Mouse (Mus musculus) lung, embryonic 15.5 days (tissue): ENCODE measurements around the gene Cbl. TPM values are rescaled to one million over a fixed set of nuclear protein-coding genes. Genes with fewer than 3 reads are reported as not detected.
A peak's percentile ranks its signal among the peaks of the same experiment; 100 is the strongest.

Experiments used
- ATAC-seq: fragments of 200-750 bp; cut with Nextera tagmentation; 2 replicates; pipeline ENCODE4 v1.8.0; 2017; ENCODE audit warnings: moderate number of reproducible peaks, borderline replicate concordance; ENCODE audit not compliant: low FRiP score, low TSS enrichment; ENCODE audit errors: extremely low read depth
- H3K27ac ChIP-seq: fragments of 300-500 bp; sonication (generic); 2 replicates; pipeline ENCODE4 v1.5.1; 2015; ENCODE audit warnings: moderate library complexity, mild to moderate bottlenecking, inconsistent platforms
- H3K27me3 ChIP-seq: fragments of 300-500 bp; sonication (generic); 2 replicates; pipeline ENCODE4 v1.6.1; 2015; ENCODE audit warnings: inconsistent platforms
- H3K36me3 ChIP-seq: fragments of 300-500 bp; sonication (generic); 2 replicates; pipeline ENCODE4 v1.6.1; 2015; ENCODE audit warnings: inconsistent platforms
- H3K4me1 ChIP-seq: fragments of 300-500 bp; sonication (generic); 2 replicates; pipeline ENCODE4 v1.6.1; 2015; ENCODE audit warnings: inconsistent platforms
- H3K4me2 ChIP-seq: fragments of 300-500 bp; sonication (generic); 2 replicates; pipeline ENCODE4 v1.6.1; 2015; ENCODE audit warnings: inconsistent platforms, mild to moderate bottlenecking, moderate library complexity
- H3K4me3 ChIP-seq: fragments of 300-500 bp; sonication (generic); 2 replicates; pipeline ENCODE4 v1.5.1; 2015; ENCODE audit warnings: mild to moderate bottlenecking, inconsistent platforms
- H3K9ac ChIP-seq: fragments of 300-500 bp; sonication (generic); 2 replicates; pipeline ENCODE4 v1.6.1; 2015; ENCODE audit warnings: inconsistent platforms
- H3K9me3 ChIP-seq: fragments of 300-500 bp; sonication (generic); 2 replicates; pipeline ENCODE4 v1.6.1; 2016; ENCODE audit warnings: inconsistent platforms
- WGBS: fragments of 180-500 bp; shearing (Covaris S2); methylation state at CpG from one replicate; pipeline ENCODE4 v1.1.7; 2015; 5-methylcytosine and 5-hydroxymethylcytosine counted together
- polyA plus RNA-seq: library from polyadenylated mRNA; unstranded; fragments of >200 nt; fragmentation: Nextera tagmentation; extraction: Ambion mirVana; gene quantifications from 2 replicates; pipeline ENCODE4 v1.2.1, GENCODE M21; 2015

Cbl gene
- polyA plus RNA-seq, 1 experiment from 2014 or later = 15.4 TPM

GRCm38 (mm10) chr9:44239447-44239846, 5.6 kb upstream of the Cbl start:
- no peaks in the 10 kb centered on the region for H3K36me3 ChIP-seq
- H3K27ac ChIP-seq = no peak overlapping the region
- no peaks in the 10 kb centered on the region for H3K9me3 ChIP-seq
- no peak overlapping the region for H3K4me2 ChIP-seq
- WGBS = 10% methylated on average over 5 of the region's 5 CpGs
- no peak overlapping the region for H3K9ac ChIP-seq
- H3K4me1 ChIP-seq = no peaks in the 10 kb centered on the region
- no peak for ATAC-seq
- 0 out of 2 replicates have a peak, but pooled peaks cover 5% of the 10 kb centered on the region for H3K27me3 ChIP-seq
- no peak overlapping the region for H3K4me3 ChIP-seq

DNA sequence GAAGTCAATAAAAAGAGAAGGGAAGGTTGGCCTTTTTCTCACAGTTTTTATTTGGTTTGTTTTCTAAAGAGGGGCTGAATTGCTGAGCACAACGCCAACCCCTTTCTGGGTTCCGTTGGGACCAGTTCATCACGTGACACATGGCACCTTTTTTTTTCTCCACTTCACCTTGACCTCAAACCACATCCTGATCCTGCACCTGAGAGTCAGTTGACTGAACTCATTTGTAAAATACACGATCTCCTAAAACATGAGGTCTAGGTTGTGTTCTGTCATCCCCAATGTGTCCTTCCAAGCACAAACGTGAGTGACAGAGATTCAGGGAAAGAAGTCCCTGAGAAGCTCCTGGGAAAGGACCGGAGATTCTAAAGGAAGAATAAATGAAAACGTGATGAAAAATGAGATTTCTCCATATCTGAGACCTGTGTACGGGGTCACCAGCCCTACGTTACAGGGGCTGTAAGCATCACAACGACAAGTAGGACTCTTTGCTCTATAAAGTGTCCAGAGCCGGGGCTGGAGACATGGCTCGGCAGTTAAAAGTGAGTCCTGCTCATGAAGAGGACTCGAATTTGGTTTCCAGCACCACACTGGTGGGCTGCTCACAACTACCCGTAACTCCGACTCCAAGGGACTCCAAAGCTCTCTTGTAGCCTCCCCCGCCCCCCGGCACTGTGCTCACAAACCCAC, 4.8 kb upstream of the Cbl start:
- H3K4me3 ChIP-seq = no peak overlapping the region
- no peak overlapping the region for H3K4me2 ChIP-seq
- 72% methylated on average over 17 of the region's 17 CpGs for WGBS
- no peak overlapping the region for H3K27ac ChIP-seq
- no peak overlapping the region for H3K9ac ChIP-seq
- H3K4me1 ChIP-seq = no peaks in the 10 kb centered on the region
- ATAC-seq = no peak
- H3K9me3 ChIP-seq = no peaks in the 10 kb centered on the region
- H3K27me3 ChIP-seq = 0 out of 2 replicates have a peak, but pooled peaks cover 5% of the 10 kb centered on the region
- no peaks in the 10 kb centered on the region for H3K36me3 ChIP-seq

GRCm38 (mm10) chr9:44237128-44237527, 3.3 kb upstream of the Cbl start:
- no peak overlapping the region for H3K9ac ChIP-seq
- H3K4me2 ChIP-seq = no peak overlapping the region
- H3K9me3 ChIP-seq = no peaks in the 10 kb centered on the region
- peaks cover 8% of the 10 kb centered on the region for H3K4me1 ChIP-seq
- no peak for ATAC-seq
- no peak overlapping the region for H3K27ac ChIP-seq
- no peak overlapping the region for H3K4me3 ChIP-seq
- H3K27me3 ChIP-seq = 0 out of 2 replicates have a peak, but pooled peaks cover 5% of the 10 kb centered on the region
- 66% methylated on average over 4 of the region's 4 CpGs for WGBS
- no peaks in the 10 kb centered on the region for H3K36me3 ChIP-seq

- Histone ChIP-seq H3K9me3 (no peaks in the 10 kb centered on the region), H3K27me3 (0 out of 2 replicates have a peak, but pooled peaks cover 5% of the 10 kb centered on the region), H3K4me3 (no peak overlapping the region), H3K27ac (no peak overlapping the region), H3K4me2 (no peak overlapping the region), H3K4me1 (peaks cover 13% of the 10 kb centered on the region), H3K36me3 (no peaks in the 10 kb centered on the region), H3K9ac (no peak overlapping the region)
- WGBS = 61% methylated on average over 4 of the region's 4 CpGs
- no peak for ATAC-seq
Observed at GRCm38 (mm10) chr9:44236601-44237000, 2.8 kb upstream of the Cbl start.

DNA sequence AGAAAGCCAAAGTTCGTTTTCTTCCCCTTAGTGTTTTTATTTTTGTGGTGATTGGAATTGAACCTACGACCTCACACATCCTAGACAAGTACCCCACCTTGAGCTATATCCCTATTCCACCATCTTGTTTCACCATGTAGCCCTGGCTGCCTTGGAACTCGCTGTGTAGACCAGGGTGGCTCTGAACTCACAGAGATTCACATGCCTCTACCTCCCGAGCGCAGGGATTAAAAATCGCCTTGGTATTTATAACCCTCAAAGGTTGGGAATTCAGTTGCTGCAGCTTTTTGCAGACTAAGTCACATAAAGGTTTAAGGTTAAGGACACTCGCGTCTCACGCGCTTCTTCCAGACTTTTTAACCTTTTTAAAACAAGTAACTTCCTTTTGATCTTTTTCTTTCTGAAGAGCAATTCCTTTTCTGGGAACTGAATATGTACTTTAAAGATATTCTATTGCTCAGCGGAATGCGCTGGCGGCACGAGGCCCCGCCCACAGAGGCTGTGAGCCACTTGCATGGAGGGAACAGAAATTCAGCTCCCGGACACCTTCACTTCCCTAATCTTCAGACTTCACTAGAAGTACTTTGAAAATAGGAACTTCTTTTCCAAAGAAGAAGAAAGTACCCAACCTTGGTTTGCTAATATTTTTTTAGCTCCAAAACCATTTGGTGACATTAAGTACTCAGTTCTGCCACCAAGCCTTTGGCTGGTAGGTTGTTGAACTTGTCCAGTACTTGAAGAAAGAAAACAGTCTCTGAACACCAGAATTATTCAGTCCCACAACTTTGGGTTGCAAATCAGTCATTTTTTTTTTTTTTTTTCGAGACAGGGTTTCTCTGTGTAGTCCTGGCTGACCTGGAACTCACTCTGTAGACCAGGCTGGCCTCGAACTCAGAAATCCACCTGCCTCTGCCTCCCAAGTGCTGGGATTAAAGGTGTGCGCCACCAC, 904 bp upstream of the Cbl start:
- H3K4me3 ChIP-seq = peak overlapping the region; percentile 98
- ATAC-seq = no peak
- no peak overlapping the region for H3K9ac ChIP-seq
- peak overlapping the region; percentile 51 for H3K4me2 ChIP-seq
- no peaks in the 10 kb centered on the region for H3K9me3 ChIP-seq
- 20% methylated on average over 19 of the region's 19 CpGs for WGBS
- peak overlapping the region; percentile 91 for H3K27ac ChIP-seq
- peaks cover 13% of the 10 kb centered on the region for H3K4me1 ChIP-seq
- no peaks in the 10 kb centered on the region for H3K36me3 ChIP-seq
- H3K27me3 ChIP-seq = no peaks in the 10 kb centered on the region

GRCm38 (mm10) chr9:44233021-44233801, 638 bp downstream of the Cbl start:
- H3K27ac ChIP-seq = peak overlapping the region; percentile 91
- H3K36me3 ChIP-seq = no peaks in the 10 kb centered on the region
- H3K4me3 ChIP-seq = peak overlapping the region; percentile 98
- 1% methylated on average over 39 of the region's 40 CpGs for WGBS
- peak overlapping the region; percentile 60 for H3K4me2 ChIP-seq
- no peaks in the 10 kb centered on the region for H3K27me3 ChIP-seq
- H3K4me1 ChIP-seq = peaks cover 18% of the 10 kb centered on the region
- H3K9ac ChIP-seq = peak overlapping the region; percentile 94
- peak; percentile 74; the same call in 1 of the 2 replicates for ATAC-seq
- H3K9me3 ChIP-seq = no peaks in the 10 kb centered on the region

GRCm38 (mm10) chr9:44231609-44232008, 2.2 kb downstream of the Cbl start:
- no peak overlapping the region for H3K9ac ChIP-seq
- peak overlapping the region; percentile 98; the same call in 1 of the 2 replicates for H3K4me3 ChIP-seq

DNA sequence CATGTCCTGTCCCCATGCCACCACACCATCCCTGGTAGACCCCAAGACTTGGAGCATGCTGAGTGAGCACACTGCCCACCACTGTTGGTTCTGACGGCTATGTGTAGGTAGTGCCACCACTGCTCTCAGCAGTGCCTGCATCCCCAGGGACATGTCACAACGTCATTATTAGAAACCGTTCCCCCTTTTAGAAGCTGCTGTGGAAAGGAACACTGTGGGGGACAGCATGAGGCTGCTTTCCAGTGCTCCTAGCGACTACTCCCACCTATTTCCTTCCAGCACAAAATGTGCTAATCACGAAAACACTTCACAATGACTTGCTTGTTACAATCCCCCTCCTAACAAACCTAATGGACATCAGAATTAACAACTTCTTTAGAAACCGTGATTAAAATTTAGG, 7.9 kb downstream of the Cbl start:
- Histone ChIP-seq H3K9me3 (no peaks in the 10 kb centered on the region), H3K27ac (no peak overlapping the region), H3K27me3 (no peaks in the 10 kb centered on the region), H3K4me1 (peaks cover 5% of the 10 kb centered on the region; the same call in 1 of the 2 replicates), H3K9ac (no peak overlapping the region), H3K4me3 (no peak overlapping the region), H3K4me2 (no peak overlapping the region), H3K36me3 (no peaks in the 10 kb centered on the region)
- ATAC-seq = no peak
- WGBS = 78% methylated on average over 6 of the region's 6 CpGs

More at GRCm38 (mm10) chr9:44231609-44232008, 2.2 kb downstream of the Cbl start:
- no peaks in the 10 kb centered on the region for H3K27me3 ChIP-seq
- H3K4me2 ChIP-seq = peak overlapping the region; percentile 60; the same call in 1 of the 2 replicates
- H3K36me3 ChIP-seq = no peaks in the 10 kb centered on the region
- H3K4me1 ChIP-seq = peaks cover 18% of the 10 kb centered on the region
- no peak overlapping the region for H3K27ac ChIP-seq
- ATAC-seq = no peak
- H3K9me3 ChIP-seq = no peaks in the 10 kb centered on the region

- H3K4me1 ChIP-seq = no peaks in the 10 kb centered on the region
- H3K9me3 ChIP-seq = no peaks in the 10 kb centered on the region
- H3K4me3 ChIP-seq = no peak overlapping the region
- no peaks in the 10 kb centered on the region for H3K27me3 ChIP-seq
- H3K27ac ChIP-seq = no peak overlapping the region
- no peak for ATAC-seq
- H3K9ac ChIP-seq = no peak overlapping the region
- WGBS = 94% methylated on average over 14 of the region's 14 CpGs
- peaks cover 4% of the 10 kb centered on the region; the same call in 1 of the 2 replicates for H3K36me3 ChIP-seq
- no peak overlapping the region for H3K4me2 ChIP-seq
Observed at GRCm38 (mm10) chr9:44213538-44213937, 20.3 kb downstream of the Cbl start.

GRCm38 (mm10) chr9:44212406-44212805, 21.4 kb downstream of the Cbl start:
- WGBS = 92% methylated on average over 4 of the region's 4 CpGs
- Histone ChIP-seq H3K27ac (no peak overlapping the region), H3K36me3 (peaks cover 4% of the 10 kb centered on the region; the same call in 1 of the 2 replicates), H3K4me3 (no peak overlapping the region), H3K9ac (no peak overlapping the region), H3K4me2 (no peak overlapping the region), H3K27me3 (no peaks in the 10 kb centered on the region), H3K9me3 (no peaks in the 10 kb centered on the region), H3K4me1 (no peaks in the 10 kb centered on the region)
- no peak for ATAC-seq

DNA sequence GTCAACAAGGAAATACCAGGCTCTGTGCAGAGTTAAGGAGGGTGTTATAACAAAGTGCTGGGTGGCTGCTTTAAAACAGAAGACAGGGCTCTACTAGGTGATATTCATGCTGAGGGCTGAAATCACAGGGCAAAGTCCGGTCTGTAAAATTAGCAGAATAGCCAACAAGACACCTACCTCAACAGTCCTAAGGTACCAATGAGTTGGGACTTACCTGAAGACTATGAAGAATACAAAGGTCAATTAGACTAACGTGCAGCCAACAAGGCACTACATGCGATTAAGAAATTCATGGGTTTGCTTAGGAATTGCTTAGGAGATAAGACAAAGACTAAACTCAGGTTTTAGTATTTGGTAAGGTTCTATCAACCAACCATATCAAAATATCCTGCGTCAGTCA, 24.4 kb downstream of the Cbl start:
- H3K27ac ChIP-seq = no peak overlapping the region
- 95% methylated on average over 4 of the region's 4 CpGs for WGBS
- ATAC-seq = no peak
- no peaks in the 10 kb centered on the region for H3K4me1 ChIP-seq
- no peak overlapping the region for H3K4me2 ChIP-seq
- H3K4me3 ChIP-seq = no peak overlapping the region
- H3K9me3 ChIP-seq = no peaks in the 10 kb centered on the region
- no peak overlapping the region for H3K9ac ChIP-seq
- peaks cover 4% of the 10 kb centered on the region; the same call in 1 of the 2 replicates for H3K36me3 ChIP-seq
- no peaks in the 10 kb centered on the region for H3K27me3 ChIP-seq
